Mouse (Mus musculus): ENCODE data around the gene Dtnb. TPM values are rescaled to one million over a fixed set of nuclear protein-coding genes. Genes with fewer than 3 reads are reported as not detected.

Gene Dtnb
- polyA plus RNA-seq, 1 experiment: 10.0 TPM

DNA sequence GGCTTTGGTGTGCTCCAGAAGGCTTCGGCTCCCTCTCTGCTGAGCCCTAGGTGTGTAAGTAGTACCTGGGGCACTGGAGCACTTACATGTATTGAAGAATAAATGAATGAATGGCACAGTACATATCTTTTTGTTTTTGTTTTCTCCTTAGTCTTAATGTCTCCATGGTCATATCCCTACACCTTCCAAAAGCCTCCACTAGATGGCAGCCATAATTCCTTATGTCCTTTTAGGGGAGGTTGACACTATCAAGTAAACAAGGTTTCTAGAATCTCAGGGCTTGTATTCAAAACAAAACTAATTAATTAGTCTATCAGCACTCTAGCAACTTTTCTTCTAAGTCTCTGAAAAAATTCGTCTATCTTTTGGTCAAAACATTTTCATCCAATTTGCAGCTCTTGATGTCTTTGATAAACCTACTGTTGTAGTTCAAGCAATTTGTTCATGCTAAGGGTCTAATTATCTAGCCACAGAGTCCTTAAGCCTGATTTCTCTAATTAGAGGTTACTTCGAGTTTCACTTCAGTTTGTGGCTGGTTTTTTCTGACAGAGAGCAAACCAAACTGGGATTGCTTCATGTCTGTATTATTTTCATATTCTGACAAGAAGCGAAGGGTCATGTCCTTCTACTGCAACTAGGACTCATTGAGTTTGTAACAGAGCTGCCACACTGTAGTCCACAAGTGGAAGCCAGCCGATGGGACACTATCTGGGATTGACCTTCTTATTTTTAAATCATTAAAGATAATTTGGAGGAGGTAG lies 123.7 kb downstream of the Dtnb start:
- TF ChIP-seq FOSL1 (IDR thresholded peaks at IDR 0.05; ENCODE audit: insufficient read depth, low read length, poor library complexity, severe bottlenecking) (no peak), MAX (IDR thresholded peaks at IDR 0.05) (no peak), MYOD1 (IDR thresholded peaks at IDR 0.05; ENCODE audit: control insufficient read depth, insufficient read length, low read depth) (no peak), MYOG (IDR thresholded peaks at IDR 0.05; ENCODE audit: control insufficient read depth, extremely low read depth, insufficient read length) (no peak), USF1 (IDR thresholded peaks at IDR 0.05; ENCODE audit: low read depth) (no peak), CEBPB (IDR thresholded peaks at IDR 0.05; ENCODE audit: low read depth) (no peak), CTCF (IDR thresholded peaks at IDR 0.05; ENCODE audit: control insufficient read depth, insufficient read depth, insufficient read length) (no peak)

DNA sequence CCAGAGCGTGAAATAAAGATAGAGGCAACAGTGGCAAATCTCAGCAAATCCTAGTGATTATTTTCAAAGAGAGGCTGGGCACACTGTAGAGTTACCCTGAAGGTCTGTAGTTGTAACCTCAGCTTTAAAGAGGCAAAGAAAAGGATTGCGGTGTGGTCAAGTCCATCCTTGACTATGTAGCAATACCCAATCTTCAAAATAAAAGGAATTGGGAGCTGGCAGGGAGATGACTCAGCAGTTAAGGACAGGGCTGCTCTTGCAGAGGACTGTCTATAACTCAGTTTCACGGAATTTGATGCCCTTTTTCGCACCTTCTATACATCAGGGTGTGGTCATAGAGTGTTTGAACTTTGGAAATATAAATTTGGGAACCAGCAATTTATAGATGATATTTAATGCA lies 128.3 kb downstream of the Dtnb start:
- no peaks in the 10 kb centered on the region for H3K27me3 ChIP-seq (ENCODE audit: control insufficient read depth, insufficient read depth, insufficient read length)
- no peak overlapping the region for H3ac ChIP-seq (ENCODE audit: control insufficient read depth, insufficient read length, low read depth)
- H3K79me2 ChIP-seq (ENCODE audit: control insufficient read depth, insufficient read depth): no peaks in the 10 kb centered on the region
- H3K36me3 ChIP-seq (ENCODE audit: control insufficient read depth, insufficient read depth): no peaks in the 10 kb centered on the region
- no peak overlapping the region for H3K4me3 ChIP-seq (ENCODE audit: insufficient read depth, poor library complexity, severe bottlenecking)
- H3K79me3 ChIP-seq (ENCODE audit: low read depth): no peaks in the 10 kb centered on the region
- TF ChIP-seq MAX (IDR thresholded peaks at IDR 0.05) (no peak), CEBPB (IDR thresholded peaks at IDR 0.05; ENCODE audit: low read depth) (no peak), USF1 (IDR thresholded peaks at IDR 0.05; ENCODE audit: low read depth) (no peak), CTCF (IDR thresholded peaks at IDR 0.05; ENCODE audit: control insufficient read depth, insufficient read depth, insufficient read length) (no peak), MYOG (IDR thresholded peaks at IDR 0.05; ENCODE audit: control insufficient read depth, extremely low read depth, insufficient read length) (no peak)

More for the DNA sequence above, 123.7 kb downstream of the Dtnb start:
- H3ac ChIP-seq (ENCODE audit: control insufficient read depth, insufficient read length, low read depth): no peak overlapping the region
- H3K79me3 ChIP-seq (ENCODE audit: low read depth): no peaks in the 10 kb centered on the region
- no peak overlapping the region for H3K4me3 ChIP-seq (ENCODE audit: insufficient read depth, poor library complexity, severe bottlenecking)
- no peaks in the 10 kb centered on the region for H3K36me3 ChIP-seq (ENCODE audit: control insufficient read depth, insufficient read depth)
- H3K27me3 ChIP-seq (ENCODE audit: control insufficient read depth, insufficient read depth, insufficient read length): no peaks in the 10 kb centered on the region
- no peaks in the 10 kb centered on the region for H3K79me2 ChIP-seq (ENCODE audit: control insufficient read depth, insufficient read depth)

DNA sequence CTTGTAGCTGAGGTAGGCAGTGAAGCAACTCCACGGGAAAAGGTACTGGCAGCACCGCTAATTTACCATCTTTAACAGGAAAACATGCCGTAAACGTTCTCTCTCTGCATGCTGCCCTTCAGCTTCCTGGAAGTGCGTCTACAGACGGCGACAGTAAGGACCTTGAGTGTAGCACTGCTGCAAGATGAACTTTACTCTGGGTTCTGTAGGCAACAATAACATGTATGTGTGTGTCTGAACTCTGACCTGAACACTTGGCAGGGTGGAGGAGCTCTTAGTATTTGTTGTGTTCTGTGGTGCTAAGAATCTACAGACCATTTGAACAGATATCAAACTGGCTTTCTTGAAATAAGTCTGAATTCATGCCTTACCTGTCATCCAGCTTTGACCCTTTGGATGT lies 130.7 kb downstream of the Dtnb start:
- H3K27me3 ChIP-seq (ENCODE audit: control insufficient read depth, insufficient read depth, insufficient read length): no peaks in the 10 kb centered on the region
- H3K36me3 ChIP-seq (ENCODE audit: control insufficient read depth, insufficient read depth): no peaks in the 10 kb centered on the region
- no peaks in the 10 kb centered on the region for H3K79me2 ChIP-seq (ENCODE audit: control insufficient read depth, insufficient read depth)
- H3K4me3 ChIP-seq (ENCODE audit: insufficient read depth, poor library complexity, severe bottlenecking): no peak overlapping the region
- TF ChIP-seq USF1 (IDR thresholded peaks at IDR 0.05; ENCODE audit: low read depth) (no peak), MYOG (IDR thresholded peaks at IDR 0.05; ENCODE audit: control insufficient read depth, extremely low read depth, insufficient read length) (no peak), FOSL1 (IDR thresholded peaks at IDR 0.05; ENCODE audit: insufficient read depth, low read length, poor library complexity, severe bottlenecking) (no peak), CTCF (IDR thresholded peaks at IDR 0.05; ENCODE audit: control insufficient read depth, insufficient read depth, insufficient read length) (no peak), CEBPB (IDR thresholded peaks at IDR 0.05; ENCODE audit: low read depth) (no peak), MAX (IDR thresholded peaks at IDR 0.05) (no peak), MYOD1 (IDR thresholded peaks at IDR 0.05; ENCODE audit: control insufficient read depth, insufficient read length, low read depth) (no peak)
- no peaks in the 10 kb centered on the region for H3K79me3 ChIP-seq (ENCODE audit: low read depth)
- no peak overlapping the region for H3ac ChIP-seq (ENCODE audit: control insufficient read depth, insufficient read length, low read depth)

GRCm38 (mm10) chr12:3719151-3719721 lies 147.1 kb downstream of the Dtnb start:
- Histone ChIP-seq H3K36me3 (ENCODE audit: control insufficient read depth, insufficient read depth) (no peaks in the 10 kb centered on the region), H3ac (ENCODE audit: control insufficient read depth, insufficient read length, low read depth) (no peak overlapping the region), H3K4me3 (ENCODE audit: insufficient read depth, poor library complexity, severe bottlenecking) (no peak overlapping the region), H3K27me3 (ENCODE audit: control insufficient read depth, insufficient read depth, insufficient read length) (no peaks in the 10 kb centered on the region), H3K79me3 (ENCODE audit: low read depth) (no peaks in the 10 kb centered on the region), H3K79me2 (ENCODE audit: control insufficient read depth, insufficient read depth) (no peaks in the 10 kb centered on the region)
- TF ChIP-seq CEBPB (IDR thresholded peaks at IDR 0.05; ENCODE audit: low read depth): no peak
- TF ChIP-seq FOSL1 (IDR thresholded peaks at IDR 0.05; ENCODE audit: insufficient read depth, low read length, poor library complexity, severe bottlenecking): no peak
- TF ChIP-seq CTCF (IDR thresholded peaks at IDR 0.05; ENCODE audit: control insufficient read depth, insufficient read depth, insufficient read length): no peak
- no peak for TF ChIP-seq MYOD1 (IDR thresholded peaks at IDR 0.05; ENCODE audit: control insufficient read depth, insufficient read length, low read depth)
- no peak for TF ChIP-seq MAX (IDR thresholded peaks at IDR 0.05)
- no peak for TF ChIP-seq USF1 (IDR thresholded peaks at IDR 0.05; ENCODE audit: low read depth)
- TF ChIP-seq MYOG (IDR thresholded peaks at IDR 0.05; ENCODE audit: control insufficient read depth, extremely low read depth, insufficient read length): no peak

- Histone ChIP-seq H3ac (ENCODE audit: control insufficient read depth, insufficient read length, low read depth) (no peak overlapping the region), H3K36me3 (ENCODE audit: control insufficient read depth, insufficient read depth) (no peaks in the 10 kb centered on the region), H3K79me2 (ENCODE audit: control insufficient read depth, insufficient read depth) (no peaks in the 10 kb centered on the region), H3K4me3 (ENCODE audit: insufficient read depth, poor library complexity, severe bottlenecking) (no peak overlapping the region), H3K79me3 (ENCODE audit: low read depth) (no peaks in the 10 kb centered on the region), H3K27me3 (ENCODE audit: control insufficient read depth, insufficient read depth, insufficient read length) (no peaks in the 10 kb centered on the region)
- no peak for TF ChIP-seq MYOD1 (IDR thresholded peaks at IDR 0.05; ENCODE audit: control insufficient read depth, insufficient read length, low read depth)
- no peak for TF ChIP-seq MAX (IDR thresholded peaks at IDR 0.05)
- TF ChIP-seq MYOG (IDR thresholded peaks at IDR 0.05; ENCODE audit: control insufficient read depth, extremely low read depth, insufficient read length): no peak
- TF ChIP-seq USF1 (IDR thresholded peaks at IDR 0.05; ENCODE audit: low read depth): no peak
- no peak for TF ChIP-seq CEBPB (IDR thresholded peaks at IDR 0.05; ENCODE audit: low read depth)
- no peak for TF ChIP-seq CTCF (IDR thresholded peaks at IDR 0.05; ENCODE audit: control insufficient read depth, insufficient read depth, insufficient read length)
- TF ChIP-seq FOSL1 (IDR thresholded peaks at IDR 0.05; ENCODE audit: insufficient read depth, low read length, poor library complexity, severe bottlenecking): no peak
Observed at GRCm38 (mm10) chr12:3720527-3720926, 148.3 kb downstream of the Dtnb start.

All from C2C12 (cell line).